Mouse (Mus musculus): ENCODE measurements around the gene Mdga1.
A peak's percentile ranks its signal among the peaks of the same experiment; 100 is the strongest.

The Mdga1 gene

GRCm38 (mm10) chr17:29979841-29980240 lies 10.0 kb upstream of the Mdga1 start:
- no peak for DNase-seq (ENCODE audit: low read depth)

- DNase-seq (ENCODE audit: low read depth), result no peak
Observed at GRCm38 (mm10) chr17:29979020-29979419, 9.1 kb upstream of the Mdga1 start.

GRCm38 (mm10) chr17:29975731-29976130 lies 5.8 kb upstream of the Mdga1 start:
- peak; percentile 33 for DNase-seq (ENCODE audit: low read depth)

GRCm38 (mm10) chr17:29973226-29973625 lies 3.3 kb upstream of the Mdga1 start:
- DNase-seq (ENCODE audit: low read depth), result no peak

GRCm38 (mm10) chr17:29971761-29972432 lies 2.0 kb upstream of the Mdga1 start:
- DNase-seq (ENCODE audit: low read depth), result no peak

GRCm38 (mm10) chr17:29965506-29965905 lies 4.4 kb downstream of the Mdga1 start:
- no peak for DNase-seq (ENCODE audit: low read depth)

- DNase-seq (ENCODE audit: low read depth), result no peak
Observed at GRCm38 (mm10) chr17:29963730-29964259, 6.1 kb downstream of the Mdga1 start.

- DNase-seq (ENCODE audit: low read depth), result no peak
Observed at GRCm38 (mm10) chr17:29955880-29956279, 14.0 kb downstream of the Mdga1 start.

GRCm38 (mm10) chr17:29954316-29954715 lies 15.6 kb downstream of the Mdga1 start:
- DNase-seq (ENCODE audit: low read depth), result no peak

GRCm38 (mm10) chr17:29951100-29951499 lies 18.8 kb downstream of the Mdga1 start:
- DNase-seq (ENCODE audit: low read depth), result no peak

GRCm38 (mm10) chr17:29950574-29950973 lies 19.3 kb downstream of the Mdga1 start:
- no peak for DNase-seq (ENCODE audit: low read depth)

GRCm38 (mm10) chr17:29947271-29947714 lies 22.6 kb downstream of the Mdga1 start:
- no peak for DNase-seq (ENCODE audit: low read depth)

- DNase-seq (ENCODE audit: low read depth), result no peak
Observed at GRCm38 (mm10) chr17:29944376-29944775, 25.5 kb downstream of the Mdga1 start.

- no peak for DNase-seq (ENCODE audit: low read depth)
Observed at GRCm38 (mm10) chr17:29939011-29939410, 30.9 kb downstream of the Mdga1 start.

GRCm38 (mm10) chr17:29937350-29937781 lies 32.5 kb downstream of the Mdga1 start:
- no peak for DNase-seq (ENCODE audit: low read depth)

- no peak for DNase-seq (ENCODE audit: low read depth)
Observed at GRCm38 (mm10) chr17:29934133-29934851, 35.6 kb downstream of the Mdga1 start.

GRCm38 (mm10) chr17:29932753-29933152 lies 37.1 kb downstream of the Mdga1 start:
- DNase-seq (ENCODE audit: low read depth), result no peak

- no peak for DNase-seq (ENCODE audit: low read depth)
Observed at GRCm38 (mm10) chr17:29931224-29931945, 38.5 kb downstream of the Mdga1 start.

GRCm38 (mm10) chr17:29928751-29929237 lies 41.1 kb downstream of the Mdga1 start:
- DNase-seq (ENCODE audit: low read depth), result peak; percentile 32

- peak; percentile 5 for DNase-seq (ENCODE audit: low read depth)
Observed at GRCm38 (mm10) chr17:29925608-29926606, 44.0 kb downstream of the Mdga1 start.

GRCm38 (mm10) chr17:29920089-29920488 lies 49.8 kb downstream of the Mdga1 start:
- DNase-seq (ENCODE audit: low read depth), result no peak
